8 mouse cellular contexts compared by ENCODE assay signal in the genomic region with DNA sequence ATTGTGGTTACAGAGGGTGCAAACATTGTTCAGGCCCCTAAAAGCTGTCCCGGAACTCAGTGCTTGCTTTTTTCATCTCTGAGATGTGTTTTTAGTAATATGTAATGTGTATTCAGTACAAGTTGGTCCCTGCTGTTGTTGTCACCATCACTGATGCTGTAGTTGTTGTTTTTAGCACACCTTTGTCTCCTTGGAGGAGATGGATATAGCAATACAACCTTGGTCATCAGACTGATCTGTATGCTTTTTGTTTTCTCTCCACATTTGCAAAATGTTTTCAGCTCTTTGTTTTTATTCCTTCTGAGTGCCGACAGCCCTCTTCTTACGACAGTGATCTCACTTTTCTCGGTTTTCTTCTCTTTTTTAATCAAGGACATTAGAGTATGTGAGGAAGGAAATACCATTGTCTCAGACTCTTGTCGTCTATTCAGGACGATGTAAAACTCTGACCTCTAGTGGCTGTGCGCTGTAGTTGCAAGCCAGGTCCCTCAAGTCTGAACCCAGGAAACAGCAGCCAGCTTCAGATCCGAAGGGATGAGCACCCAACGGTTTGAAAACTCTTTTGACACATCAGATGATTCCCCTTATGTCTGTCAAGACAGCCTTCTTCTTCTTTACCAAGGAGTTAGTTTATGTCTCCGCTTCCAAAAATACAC.
A peak's percentile ranks its signal among the peaks of the same experiment; 100 is the strongest.
DNase-seq lines count a peak whose midpoint lies in the region; ATAC-seq lines count a peak whose summit lies in the region.

No protein-coding gene starts in this region.

- no peaks in the 10 kb centered on the region for H3K9me3 ChIP-seq in liver, embryonic 12.5 days (replicated peaks)
- no peaks in the 10 kb centered on the region for H3K9me3 ChIP-seq in intestine, embryonic 16.5 days (ENCODE audit: control insufficient read depth, low read length)
- H3K9me3 ChIP-seq in midbrain, embryonic 16.5 days (replicated peaks; ENCODE audit: control insufficient read depth, low read length, poor library complexity, severe bottlenecking), result no peaks in the 10 kb centered on the region

- H3K36me3 ChIP-seq in liver, embryonic 12.5 days, result no peaks in the 10 kb centered on the region
- H3K36me3 ChIP-seq in intestine, embryonic 16.5 days (ENCODE audit: control insufficient read depth, insufficient read depth, low read length), result no peaks in the 10 kb centered on the region
- no peaks in the 10 kb centered on the region for H3K36me3 ChIP-seq in midbrain, embryonic 16.5 days (ENCODE audit: control insufficient read depth, insufficient read depth, low read length)

- H3K27me3 ChIP-seq in liver, embryonic 12.5 days (replicated peaks), result no peaks in the 10 kb centered on the region
- H3K27me3 ChIP-seq in intestine, embryonic 16.5 days (replicated peaks; ENCODE audit: control insufficient read depth, insufficient read depth, low read length), result no peaks in the 10 kb centered on the region
- no peaks in the 10 kb centered on the region for H3K27me3 ChIP-seq in midbrain, embryonic 16.5 days (ENCODE audit: control insufficient read depth, insufficient read depth, low read depth, low read length)

- no peak overlapping the region for H3K9ac ChIP-seq in liver, embryonic 12.5 days
- no peak overlapping the region for H3K9ac ChIP-seq in intestine, embryonic 16.5 days (ENCODE audit: low read depth, low read length)
- no peak overlapping the region for H3K9ac ChIP-seq in midbrain, embryonic 16.5 days (ENCODE audit: low read depth, low read length)

- H3K4me3 ChIP-seq in liver, embryonic 12.5 days, result no peak overlapping the region
- no peak overlapping the region for H3K4me3 ChIP-seq in intestine, embryonic 16.5 days (ENCODE audit: low read length)
- H3K4me3 ChIP-seq in midbrain, embryonic 16.5 days (ENCODE audit: low read depth, low read length), result no peak overlapping the region

- 11% methylated on average over 10 of the region's 10 CpGs for WGBS in liver, embryonic 12.5 days (ENCODE audit: insufficient replicate concordance)
- 12% methylated on average over 10 of the region's 10 CpGs for WGBS in intestine, embryonic 16.5 days
- WGBS in midbrain, embryonic 16.5 days, result 15% methylated on average over 10 of the region's 10 CpGs

- peak; percentile 49 for DNase-seq in liver
- peak; percentile 52 for DNase-seq in cerebellum, adult 9-10 months
- DNase-seq in frontal cortex, postnatal 25 days (ENCODE audit: low spot score in 2 of 2), result peak; percentile 34 to 56
- peak; percentile 59 to 74 for DNase-seq in left cerebral cortex, postnatal 10 days (ENCODE audit: extremely low spot score in 1 of 2, low spot score in 2 of 2)
- DNase-seq in spleen, adult 12 weeks (ENCODE audit: low spot score), result peak; percentile 1

- intact Hi-C loops in left cerebral cortex, postnatal 10 days (cut with DNase I), result loop anchor here (2.0 kb wide), 1 partner anchor 373 kb away; no protein-coding TSS in a partner anchor

- ATAC-seq in liver, embryonic 12.5 days, result no peak
- ATAC-seq in intestine, embryonic 16.5 days, result 0 out of 2 replicates have a peak, but pooled peaks have one; percentile 58
- peak; percentile 82 for ATAC-seq in midbrain, embryonic 16.5 days

- H3K4me1 ChIP-seq in liver, embryonic 12.5 days, result peaks cover 8% of the 10 kb centered on the region
- H3K4me1 ChIP-seq in intestine, embryonic 16.5 days (ENCODE audit: control insufficient read depth, insufficient read depth, low read length), result 0 out of 2 replicates have a peak, but pooled peaks cover 6% of the 10 kb centered on the region
- peaks cover 2% of the 10 kb centered on the region; the same call in 1 of the 2 replicates for H3K4me1 ChIP-seq in midbrain, embryonic 16.5 days (ENCODE audit: control insufficient read depth, insufficient read depth, low read length)

- no peak overlapping the region for H3K4me2 ChIP-seq in liver, embryonic 12.5 days
- H3K4me2 ChIP-seq in intestine, embryonic 16.5 days (ENCODE audit: low read depth, low read length), result no peak overlapping the region
- H3K4me2 ChIP-seq in midbrain, embryonic 16.5 days (ENCODE audit: low read length), result 0 out of 2 replicates have a peak overlapping the region, but pooled peaks have one; percentile 14

- H3K27ac ChIP-seq in liver, embryonic 12.5 days, result no peak overlapping the region
- H3K27ac ChIP-seq in intestine, embryonic 16.5 days (ENCODE audit: low read length), result no peak overlapping the region
- H3K27ac ChIP-seq in midbrain, embryonic 16.5 days (ENCODE audit: low read length), result no peak overlapping the region

Comparison
In these comparisons a context has a peak if more than half of its experiments do, and no peak if none do; other contexts are left out.
1. DNase-seq: peak in every context shown above with its lines; median percentile 66 in left cerebral cortex, postnatal 10 days; 52 in cerebellum, adult 9-10 months; 49 in liver; 45 in frontal cortex, postnatal 25 days; 1 in spleen, adult 12 weeks.